Mouse (Mus musculus): Measurements from ENCODE around the gene Fstl4. TPM values are rescaled to one million over a fixed set of nuclear protein-coding genes. Genes with fewer than 3 reads are reported as not detected.

The Fstl4 gene
- total RNA-seq, 2 experiments from 2014 or later, result 0.74 to 0.80 TPM

- no peak for DNase-seq (ENCODE audit: low spot score in 2 of 2)
These were observed 3.5 kb downstream of the Fstl4 start for GRCm38 (mm10) chr11:52767921-52768320.

DNA sequence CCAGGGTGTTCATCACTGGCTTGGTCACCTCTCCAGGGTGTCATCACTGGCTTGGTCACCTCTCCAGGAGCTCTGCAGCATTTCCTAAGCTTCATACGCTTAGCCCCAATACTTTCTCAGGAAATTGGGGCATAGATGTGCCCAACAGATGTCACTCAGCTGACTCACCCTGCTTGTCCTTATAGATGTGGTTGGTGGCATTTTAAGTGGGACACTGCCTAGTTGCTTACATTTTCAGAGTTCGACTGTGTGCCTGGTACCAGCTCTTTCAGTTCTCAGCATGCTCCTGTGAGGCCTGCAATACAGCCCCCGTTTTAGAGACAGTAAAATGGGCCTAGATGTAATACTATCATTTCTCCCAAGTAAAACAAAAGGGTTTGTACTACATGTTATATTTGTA is 8.6 kb downstream of the Fstl4 start:
- DNase-seq (ENCODE audit: low spot score in 2 of 2), result no peak

DNA sequence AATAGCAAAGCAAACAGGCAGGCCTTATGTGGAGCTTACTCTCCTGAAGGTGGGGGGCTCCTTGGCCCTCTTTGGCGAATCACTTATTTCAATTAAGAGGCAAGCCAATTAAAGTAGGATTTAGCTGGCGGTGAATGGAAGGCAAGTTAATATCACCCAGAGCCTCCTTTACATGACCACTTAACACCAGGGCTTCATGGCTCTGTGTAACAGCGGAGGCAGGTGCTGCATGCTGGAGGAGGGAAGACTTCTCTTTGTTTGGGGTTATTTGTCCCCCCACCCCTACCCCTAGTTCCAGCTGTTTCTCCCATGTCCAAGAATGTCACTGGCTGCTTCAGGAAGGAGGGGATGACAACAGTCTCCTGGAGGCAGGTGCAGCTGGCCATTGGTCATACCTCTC is 10.9 kb downstream of the Fstl4 start:
- no peak for DNase-seq (ENCODE audit: low spot score in 2 of 2)

DNA sequence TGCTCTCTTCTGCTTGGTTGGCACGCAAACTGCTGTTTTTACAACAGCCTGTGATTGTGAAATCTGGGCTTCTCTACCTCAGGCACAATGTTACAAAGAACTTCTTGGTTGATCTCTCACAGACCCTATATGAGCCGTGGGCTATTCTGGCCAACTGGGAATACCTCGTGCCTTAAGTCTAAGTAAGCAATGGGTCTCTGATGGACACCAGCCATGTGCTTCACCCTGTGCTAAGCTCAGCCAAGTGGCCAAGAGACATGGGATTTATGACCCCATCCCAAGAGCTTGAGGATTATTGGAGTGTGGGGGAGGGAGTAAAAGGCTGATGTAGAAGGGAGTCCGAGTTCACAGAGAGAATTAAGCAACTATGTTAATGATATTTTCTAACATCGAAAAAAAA is 18.0 kb downstream of the Fstl4 start:
- DNase-seq (ENCODE audit: low spot score in 2 of 2), result no peak

GRCm38 (mm10) chr11:52794331-52794730 is 29.9 kb downstream of the Fstl4 start:
- no peak for DNase-seq (ENCODE audit: low spot score in 2 of 2)

- no peak for DNase-seq (ENCODE audit: low spot score in 2 of 2)
These were observed 45.1 kb downstream of the Fstl4 start for GRCm38 (mm10) chr11:52809542-52809941.

DNA sequence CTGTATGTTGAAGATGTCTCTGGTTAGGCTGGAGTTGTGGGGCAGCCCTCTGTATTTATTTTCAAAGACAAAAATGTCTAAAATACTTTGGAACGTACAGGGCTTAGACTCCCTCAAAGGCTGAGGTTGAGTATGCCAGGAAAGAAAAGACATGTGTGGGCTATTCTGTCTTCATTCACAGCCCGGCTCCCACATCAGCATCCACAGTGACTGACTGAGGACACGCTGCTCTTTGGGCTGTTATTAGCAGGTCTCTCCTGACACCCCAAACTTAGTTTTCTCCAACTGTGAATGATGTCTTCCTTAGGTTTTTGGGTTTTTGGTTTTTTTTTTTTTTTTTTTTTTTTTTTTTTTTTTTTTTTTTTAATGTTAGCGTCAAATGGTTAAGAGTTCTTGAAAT is 51.6 kb downstream of the Fstl4 start:
- no peak for DNase-seq (ENCODE audit: low spot score in 2 of 2)

- DNase-seq (ENCODE audit: low spot score in 2 of 2), result no peak
These were observed 56.0 kb downstream of the Fstl4 start for GRCm38 (mm10) chr11:52820336-52820905.

- DNase-seq (ENCODE audit: low spot score in 2 of 2), result no peak
These were observed 62.2 kb downstream of the Fstl4 start for GRCm38 (mm10) chr11:52826591-52826990.

GRCm38 (mm10) chr11:52831631-52832310 is 67.3 kb downstream of the Fstl4 start:
- no peak for DNase-seq (ENCODE audit: low spot score in 2 of 2)

DNA sequence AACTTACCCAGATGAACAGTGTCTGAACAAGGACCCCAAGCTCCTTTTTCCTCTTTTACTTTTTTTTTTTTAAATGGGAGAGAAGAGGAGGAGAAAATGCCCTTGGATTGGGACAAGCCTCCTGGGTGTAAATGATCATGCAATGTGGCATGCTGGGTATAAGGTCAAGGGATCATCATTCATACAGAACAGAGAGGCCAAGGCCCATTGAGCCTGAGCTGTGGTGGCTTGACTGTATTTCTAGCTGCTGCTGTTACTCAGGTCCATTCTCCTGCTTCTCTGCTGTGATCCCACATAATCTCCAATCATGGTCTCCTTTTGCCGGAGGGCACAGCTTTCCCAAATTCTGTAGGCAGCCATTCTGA is 67.9 kb downstream of the Fstl4 start:
- DNase-seq (ENCODE audit: low spot score in 2 of 2), result no peak

DNA sequence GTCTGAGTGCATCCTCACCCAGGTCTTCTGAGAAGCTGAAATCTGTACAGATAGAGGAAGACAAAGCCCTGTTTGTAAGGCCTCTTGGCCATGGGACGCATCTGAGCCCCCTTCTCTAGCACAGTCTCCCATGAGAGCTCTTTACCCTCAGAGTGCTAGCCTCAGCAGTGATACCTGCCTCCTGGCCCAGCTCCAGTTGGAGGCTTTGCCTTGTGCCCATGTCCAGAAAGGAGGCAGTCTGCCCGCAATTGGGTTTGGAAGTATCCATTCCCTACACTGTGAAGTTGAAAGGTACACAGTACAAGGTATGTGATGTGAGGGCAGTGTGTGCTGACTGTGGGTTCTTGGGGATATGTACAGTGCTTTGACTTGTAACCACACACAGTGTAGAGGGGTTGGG is 84.3 kb downstream of the Fstl4 start:
- no peak for DNase-seq (ENCODE audit: low spot score in 2 of 2)

- DNase-seq (ENCODE audit: low spot score in 2 of 2), result no peak
These were observed 85.6 kb downstream of the Fstl4 start for GRCm38 (mm10) chr11:52850071-52850470.

- DNase-seq (ENCODE audit: low spot score in 2 of 2), result no peak
These were observed 108.5 kb downstream of the Fstl4 start for GRCm38 (mm10) chr11:52872846-52873512.

DNA sequence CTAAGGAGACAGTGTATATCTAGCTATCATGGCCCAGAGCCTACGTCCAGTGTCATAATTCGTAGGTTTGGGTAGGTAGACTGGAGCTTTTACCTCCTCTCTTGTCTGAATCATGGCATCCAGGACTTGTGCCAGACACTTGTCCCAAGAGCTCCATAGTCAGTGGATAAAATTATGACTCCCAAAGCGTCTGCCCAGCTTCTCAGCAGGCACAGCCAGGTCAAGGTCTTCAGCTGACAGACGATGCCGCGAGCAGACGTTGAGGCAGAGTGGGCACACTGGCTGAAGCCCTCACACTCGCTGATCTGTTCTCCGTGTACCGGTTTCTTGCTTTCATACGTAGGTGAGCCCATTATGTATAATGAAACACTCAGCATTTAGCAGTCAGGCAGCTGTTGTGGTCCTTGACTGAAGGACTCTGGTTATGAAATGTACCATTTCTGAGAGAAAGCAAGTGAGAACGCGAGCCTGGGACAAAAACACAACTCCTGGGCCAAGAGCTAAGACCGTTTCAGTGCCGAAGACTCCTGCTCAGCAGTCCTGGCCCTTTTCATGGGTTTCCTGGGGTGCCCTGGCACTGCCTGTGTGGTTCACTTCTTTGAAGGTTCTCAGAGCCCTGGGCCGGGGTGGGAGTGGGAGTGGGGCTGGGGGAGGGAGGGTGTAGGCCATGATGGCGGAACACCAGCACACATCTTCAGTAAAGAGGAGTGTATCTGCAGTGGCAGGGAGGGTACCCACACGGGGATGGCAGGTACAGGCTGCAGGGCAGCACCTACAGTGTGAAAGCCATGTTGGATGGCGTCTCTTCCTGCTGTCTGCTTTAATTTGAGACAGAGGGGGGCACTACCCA is 111.7 kb downstream of the Fstl4 start:
- peak; percentile 26 to 55 for DNase-seq (ENCODE audit: low spot score in 2 of 2)

GRCm38 (mm10) chr11:52877662-52878061 is 113.2 kb downstream of the Fstl4 start:
- DNase-seq (ENCODE audit: low spot score in 2 of 2), result no peak

DNA sequence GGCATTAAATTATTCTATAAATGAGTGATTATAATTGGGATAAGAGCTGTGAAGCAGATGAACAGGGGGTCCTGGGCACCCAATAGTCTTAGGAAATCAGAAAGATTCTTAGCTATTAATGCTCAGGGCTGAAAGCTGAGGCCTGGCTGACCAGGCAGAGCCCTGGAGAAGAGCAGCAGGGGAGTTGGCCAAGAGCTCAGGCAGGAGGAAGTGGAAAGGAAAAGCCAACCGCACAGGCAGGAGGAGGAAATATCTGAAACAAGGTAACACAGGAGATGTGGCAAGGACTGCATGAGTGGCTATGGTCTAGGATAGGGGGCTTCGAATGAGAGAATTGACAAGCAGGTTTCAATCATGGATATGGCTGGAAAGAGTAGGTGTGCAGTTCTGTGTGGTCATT is 115.5 kb downstream of the Fstl4 start:
- DNase-seq (ENCODE audit: low spot score in 2 of 2), result no peak

GRCm38 (mm10) chr11:52886559-52887303 is 122.3 kb downstream of the Fstl4 start:
- DNase-seq (ENCODE audit: low spot score in 2 of 2), result no peak

GRCm38 (mm10) chr11:52888150-52888549 is 123.7 kb downstream of the Fstl4 start:
- DNase-seq (ENCODE audit: low spot score in 2 of 2), result no peak

GRCm38 (mm10) chr11:52889527-52889926 is 125.1 kb downstream of the Fstl4 start:
- no peak for DNase-seq (ENCODE audit: low spot score in 2 of 2)

GRCm38 (mm10) chr11:52890156-52890555 is 125.7 kb downstream of the Fstl4 start:
- no peak for DNase-seq (ENCODE audit: low spot score in 2 of 2)
